Mouse (Mus musculus) midbrain, embryonic 13.5 days (tissue): ENCODE measurements around the gene Espnl. TPM values are rescaled to one million over a fixed set of nuclear protein-coding genes. Genes with fewer than 3 reads are reported as not detected.

Experiments used
- ATAC-seq: fragments of 200-750 bp; cut with Nextera tagmentation; 2 replicates; pipeline ENCODE4 v1.8.0; 2017; ENCODE audit warnings: mild to moderate bottlenecking, moderate TSS enrichment, moderate library complexity
- H3K27ac ChIP-seq: fragments of 300-500 bp; sonication (generic); 2 replicates; pipeline ENCODE4 v1.5.1; 2015; ENCODE audit warnings: inconsistent platforms, mild to moderate bottlenecking, moderate library complexity
- H3K27me3 ChIP-seq: fragments of 300-500 bp; sonication (generic); 2 replicates; pipeline ENCODE4 v1.6.1; 2015; ENCODE audit warnings: mild to moderate bottlenecking, inconsistent platforms
- H3K36me3 ChIP-seq: fragments of 300-500 bp; sonication (generic); 2 replicates; pipeline ENCODE4 v1.6.1; 2015; ENCODE audit warnings: mild to moderate bottlenecking, inconsistent platforms
- H3K4me1 ChIP-seq: fragments of 300-500 bp; sonication (generic); replicated peaks from 2 replicates; pipeline ENCODE4 v1.6.1; 2015; ENCODE audit warnings: inconsistent platforms
- H3K4me2 ChIP-seq: fragments of 300-500 bp; sonication (generic); replicated peaks from 2 replicates; pipeline ENCODE4 v1.6.1; 2015; ENCODE audit warnings: moderate library complexity, mild to moderate bottlenecking, inconsistent platforms
- H3K4me3 ChIP-seq: fragments of 300-500 bp; sonication (generic); replicated peaks from 2 replicates; pipeline ENCODE4 v1.5.1; 2015; ENCODE audit warnings: mild to moderate bottlenecking, inconsistent platforms
- H3K9ac ChIP-seq: fragments of 300-500 bp; sonication (generic); replicated peaks from 2 replicates; pipeline ENCODE4 v1.6.1; 2015; ENCODE audit warnings: mild to moderate bottlenecking, inconsistent platforms
- H3K9me3 ChIP-seq: fragments of 300-500 bp; sonication (generic); 2 replicates; pipeline ENCODE4 v1.6.1; 2016; ENCODE audit warnings: mild to moderate bottlenecking, inconsistent platforms
- WGBS: fragments of 180-500 bp; shearing (Covaris S2); methylation state at CpG from one replicate; pipeline ENCODE4 v1.1.7; 2015; 5-methylcytosine and 5-hydroxymethylcytosine counted together
- polyA plus RNA-seq: library from polyadenylated mRNA; unstranded; fragments of >200 nt; fragmentation: Nextera tagmentation; extraction: Ambion mirVana; gene quantifications from 2 replicates; pipeline ENCODE4 v1.2.1, GENCODE M21; 2015

Gene Espnl
- polyA plus RNA-seq, 1 experiment from 2014 or later, result 0.15 TPM

GRCm38 (mm10) chr1:91332102-91332501 lies 10.2 kb downstream of the Espnl start:
- WGBS, result 50% methylated on average over 4 of the region's 4 CpGs
- no peak overlapping the region for H3K4me2 ChIP-seq
- H3K4me1 ChIP-seq, result no peaks in the 10 kb centered on the region
- H3K9me3 ChIP-seq, result no peaks in the 10 kb centered on the region
- no peak overlapping the region for H3K4me3 ChIP-seq
- no peaks in the 10 kb centered on the region for H3K36me3 ChIP-seq
- no peak overlapping the region for H3K9ac ChIP-seq
- no peaks in the 10 kb centered on the region for H3K27me3 ChIP-seq
- ATAC-seq, result no peak
- H3K27ac ChIP-seq, result no peak overlapping the region

GRCm38 (mm10) chr1:91333582-91333981 lies 11.7 kb downstream of the Espnl start:
- Histone ChIP-seq H3K4me3 (no peak overlapping the region), H3K27ac (no peak overlapping the region), H3K27me3 (no peaks in the 10 kb centered on the region), H3K9me3 (no peaks in the 10 kb centered on the region), H3K4me2 (no peak overlapping the region), H3K9ac (no peak overlapping the region), H3K36me3 (no peaks in the 10 kb centered on the region), H3K4me1 (no peaks in the 10 kb centered on the region)
- ATAC-seq, result no peak

DNA sequence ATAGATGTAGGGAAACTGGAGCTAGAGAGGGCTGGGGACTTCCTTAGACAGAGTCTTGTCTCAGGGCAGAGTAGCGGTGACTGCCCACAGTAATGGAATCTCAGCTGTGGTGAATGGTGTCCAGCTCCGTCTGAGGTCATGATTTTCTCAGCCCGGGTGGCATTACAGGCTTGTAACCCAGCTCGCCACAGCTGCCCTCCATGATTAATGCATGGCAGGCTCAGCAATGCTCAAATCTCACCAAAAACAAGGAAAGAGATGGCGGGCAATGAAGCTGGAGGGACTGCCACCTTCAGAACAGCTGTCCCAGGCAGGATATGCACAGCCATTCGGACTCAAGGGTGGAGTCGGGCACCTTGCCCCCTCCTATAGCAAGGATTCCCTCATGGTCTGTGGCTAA lies 15.5 kb downstream of the Espnl start:
- no peak overlapping the region for H3K4me2 ChIP-seq
- H3K27ac ChIP-seq, result no peak overlapping the region
- H3K27me3 ChIP-seq, result peaks cover 7% of the 10 kb centered on the region; the same call in 1 of the 2 replicates
- H3K9ac ChIP-seq, result no peak overlapping the region
- no peak overlapping the region for H3K4me3 ChIP-seq
- H3K9me3 ChIP-seq, result no peaks in the 10 kb centered on the region
- no peaks in the 10 kb centered on the region for H3K36me3 ChIP-seq
- no peak for ATAC-seq
- WGBS, result 92% methylated on average over 7 of the region's 7 CpGs
- H3K4me1 ChIP-seq, result no peaks in the 10 kb centered on the region

DNA sequence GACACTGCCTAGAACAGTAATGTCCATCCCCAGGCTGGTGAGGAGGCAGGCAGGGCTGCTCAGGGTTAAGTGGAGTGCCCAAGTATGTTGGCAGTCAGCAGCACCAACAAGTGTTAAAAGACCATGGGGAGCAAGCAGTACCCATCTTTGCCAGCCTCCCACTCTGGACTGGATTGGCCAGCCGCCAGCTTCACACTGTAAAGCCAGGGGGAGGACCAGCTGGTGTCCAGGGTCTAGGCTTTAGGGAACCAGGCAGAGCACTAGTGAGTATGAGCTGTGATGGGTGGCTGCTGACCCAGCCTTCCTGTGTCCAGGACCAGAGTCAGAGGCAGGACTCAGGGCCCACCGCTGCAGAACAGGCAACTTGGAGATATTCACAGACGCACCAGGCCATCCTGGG lies 22.1 kb downstream of the Espnl start:
- H3K27ac ChIP-seq, result no peak overlapping the region
- no peak overlapping the region for H3K4me2 ChIP-seq
- 70% methylated on average over 3 of the region's 3 CpGs for WGBS
- ATAC-seq, result no peak
- H3K9me3 ChIP-seq, result no peaks in the 10 kb centered on the region
- H3K36me3 ChIP-seq, result no peaks in the 10 kb centered on the region
- H3K4me1 ChIP-seq, result peaks cover 11% of the 10 kb centered on the region
- peaks cover 51% of the 10 kb centered on the region for H3K27me3 ChIP-seq
- no peak overlapping the region for H3K9ac ChIP-seq
- no peak overlapping the region for H3K4me3 ChIP-seq

GRCm38 (mm10) chr1:91344921-91345685 lies 23.2 kb downstream of the Espnl start:
- peak; percentile 18; the same call in 1 of the 2 replicates for ATAC-seq
- H3K9ac ChIP-seq, result no peak overlapping the region
- peaks cover 11% of the 10 kb centered on the region for H3K4me1 ChIP-seq
- H3K4me3 ChIP-seq, result peak overlapping the region; percentile 33
- peaks cover 51% of the 10 kb centered on the region for H3K27me3 ChIP-seq
- no peaks in the 10 kb centered on the region for H3K36me3 ChIP-seq
- WGBS, result 3% methylated on average over 68 of the region's 68 CpGs
- H3K9me3 ChIP-seq, result no peaks in the 10 kb centered on the region
- H3K27ac ChIP-seq, result no peak overlapping the region
- peak overlapping the region; percentile 54 for H3K4me2 ChIP-seq

- H3K9ac ChIP-seq, result no peak overlapping the region
- ATAC-seq, result peak; percentile 81
- no peak overlapping the region for H3K27ac ChIP-seq
- 27% methylated on average over 3 of the region's 3 CpGs for WGBS
- H3K27me3 ChIP-seq, result peaks cover 49% of the 10 kb centered on the region
- no peak overlapping the region for H3K4me3 ChIP-seq
- no peaks in the 10 kb centered on the region for H3K9me3 ChIP-seq
- H3K4me2 ChIP-seq, result no peak overlapping the region
- peaks cover 11% of the 10 kb centered on the region for H3K4me1 ChIP-seq
- no peaks in the 10 kb centered on the region for H3K36me3 ChIP-seq
Measured at GRCm38 (mm10) chr1:91346892-91347291, 25.0 kb downstream of the Espnl start.

- 59% methylated on average over 4 of the region's 4 CpGs for WGBS
- Histone ChIP-seq H3K27me3 (peaks cover 10% of the 10 kb centered on the region), H3K9me3 (no peaks in the 10 kb centered on the region), H3K4me3 (no peak within 1 kb of the TSS), H3K36me3 (no peaks in the 10 kb centered on the region), H3K27ac (no peak within 1 kb of the TSS; the same call in 1 of the 2 replicates), H3K9ac (no peak within 1 kb of the TSS), H3K4me1 (no peaks in the 10 kb centered on the region), H3K4me2 (no peak within 1 kb of the TSS)
- no peak for ATAC-seq
Measured at GRCm38 (mm10) chr1:91350841-91351240, 29.0 kb downstream of the Espnl start, which contains the start of gene Klhl30. Gene Klhl30, plus strand, starts transcription at chr1:91351016.

DNA sequence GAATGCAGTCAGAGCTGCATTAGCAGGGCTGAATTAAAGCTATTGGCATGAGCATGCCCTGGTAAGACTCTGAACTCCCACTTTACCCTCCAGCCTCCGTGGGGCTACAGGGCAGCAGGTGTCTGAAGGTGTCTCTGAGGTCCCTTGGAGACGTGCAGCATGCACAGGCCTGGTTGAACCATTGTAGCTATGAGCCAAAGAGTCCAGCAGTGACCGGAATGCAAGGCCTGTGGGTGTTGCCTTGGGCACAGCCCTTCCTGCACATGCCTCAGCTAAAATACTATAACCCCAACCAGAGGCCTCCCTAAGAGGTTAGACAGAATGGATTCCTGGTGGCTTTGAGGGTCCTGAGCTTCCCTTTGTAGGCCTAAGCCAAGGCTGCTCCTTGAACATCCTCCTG lies 29.4 kb downstream of the Espnl start:
- H3K4me2 ChIP-seq, result no peak overlapping the region
- peaks cover 6% of the 10 kb centered on the region for H3K27me3 ChIP-seq
- H3K4me1 ChIP-seq, result no peaks in the 10 kb centered on the region
- no peak overlapping the region for H3K9ac ChIP-seq
- WGBS, result 77% methylated on average over 3 of the region's 3 CpGs
- no peak overlapping the region; the same call in 1 of the 2 replicates for H3K27ac ChIP-seq
- H3K36me3 ChIP-seq, result no peaks in the 10 kb centered on the region
- ATAC-seq, result no peak
- no peaks in the 10 kb centered on the region for H3K9me3 ChIP-seq
- H3K4me3 ChIP-seq, result no peak overlapping the region

DNA sequence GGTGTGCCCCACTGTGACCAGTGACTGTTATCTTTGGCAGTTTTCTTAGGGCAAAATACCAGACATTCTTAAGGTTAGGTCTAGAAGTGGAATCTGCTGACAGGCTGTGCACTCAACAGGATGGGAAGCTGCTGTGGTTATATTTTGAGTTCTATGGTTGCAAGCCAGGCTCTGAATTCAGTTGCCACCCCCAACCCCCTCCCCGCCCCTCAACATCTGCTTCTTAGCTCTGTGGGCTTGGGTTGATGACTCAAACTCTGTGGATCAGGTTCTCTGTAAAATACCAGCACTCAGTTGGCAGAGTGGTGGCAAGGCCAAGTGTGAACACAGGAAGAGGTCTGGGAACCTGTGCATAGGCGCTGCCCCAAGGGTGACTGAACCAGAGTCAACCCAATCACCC lies 30.4 kb downstream of the Espnl start:
- no peaks in the 10 kb centered on the region for H3K27me3 ChIP-seq
- WGBS, result 91% methylated on average over 2 of the region's 2 CpGs
- H3K9ac ChIP-seq, result no peak overlapping the region
- no peaks in the 10 kb centered on the region for H3K9me3 ChIP-seq
- ATAC-seq, result no peak
- H3K36me3 ChIP-seq, result no peaks in the 10 kb centered on the region
- no peaks in the 10 kb centered on the region for H3K4me1 ChIP-seq
- no peak overlapping the region for H3K4me3 ChIP-seq
- no peak overlapping the region for H3K4me2 ChIP-seq
- no peak overlapping the region for H3K27ac ChIP-seq

- no peak for ATAC-seq
- 88% methylated on average over 11 of the region's 11 CpGs for WGBS
Measured at GRCm38 (mm10) chr1:91356105-91356504, 34.2 kb downstream of the Espnl start.

DNA sequence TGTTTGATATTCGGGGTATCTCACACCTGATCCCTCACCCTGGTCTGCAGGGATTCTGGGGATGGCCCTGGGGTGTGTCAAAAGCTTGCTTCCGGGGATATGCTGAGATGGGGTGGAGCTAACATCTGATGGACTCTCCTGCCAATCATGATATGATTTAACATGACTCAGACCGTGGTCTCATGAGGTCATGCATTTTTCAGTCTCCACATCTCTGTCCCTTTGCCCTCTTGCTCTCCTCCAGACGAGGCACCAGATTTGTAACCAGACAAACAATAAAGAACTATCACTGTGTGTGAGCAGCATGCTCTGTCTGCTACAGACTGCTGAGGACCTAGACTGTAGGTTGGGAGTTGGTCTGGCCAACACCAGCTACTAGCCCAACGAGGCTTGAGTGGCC lies 40.2 kb downstream of the Espnl start:
- H3K27me3 ChIP-seq, result peaks cover 22% of the 10 kb centered on the region
- H3K4me1 ChIP-seq, result peaks cover 9% of the 10 kb centered on the region
- no peak overlapping the region for H3K27ac ChIP-seq
- ATAC-seq, result no peak
- H3K4me2 ChIP-seq, result no peak overlapping the region
- no peaks in the 10 kb centered on the region for H3K36me3 ChIP-seq
- 80% methylated on average over 5 of the region's 5 CpGs for WGBS
- no peak overlapping the region for H3K9ac ChIP-seq
- H3K4me3 ChIP-seq, result no peak overlapping the region
- H3K9me3 ChIP-seq, result 0 out of 2 replicates have a peak, but pooled peaks cover 8% of the 10 kb centered on the region

More at GRCm38 (mm10) chr1:91356105-91356504, 34.2 kb downstream of the Espnl start:
- Histone ChIP-seq H3K9me3 (no peaks in the 10 kb centered on the region), H3K27me3 (no peaks in the 10 kb centered on the region), H3K4me2 (no peak overlapping the region), H3K9ac (no peak overlapping the region), H3K27ac (no peak overlapping the region), H3K4me1 (no peaks in the 10 kb centered on the region), H3K36me3 (no peaks in the 10 kb centered on the region), H3K4me3 (no peak overlapping the region)

DNA sequence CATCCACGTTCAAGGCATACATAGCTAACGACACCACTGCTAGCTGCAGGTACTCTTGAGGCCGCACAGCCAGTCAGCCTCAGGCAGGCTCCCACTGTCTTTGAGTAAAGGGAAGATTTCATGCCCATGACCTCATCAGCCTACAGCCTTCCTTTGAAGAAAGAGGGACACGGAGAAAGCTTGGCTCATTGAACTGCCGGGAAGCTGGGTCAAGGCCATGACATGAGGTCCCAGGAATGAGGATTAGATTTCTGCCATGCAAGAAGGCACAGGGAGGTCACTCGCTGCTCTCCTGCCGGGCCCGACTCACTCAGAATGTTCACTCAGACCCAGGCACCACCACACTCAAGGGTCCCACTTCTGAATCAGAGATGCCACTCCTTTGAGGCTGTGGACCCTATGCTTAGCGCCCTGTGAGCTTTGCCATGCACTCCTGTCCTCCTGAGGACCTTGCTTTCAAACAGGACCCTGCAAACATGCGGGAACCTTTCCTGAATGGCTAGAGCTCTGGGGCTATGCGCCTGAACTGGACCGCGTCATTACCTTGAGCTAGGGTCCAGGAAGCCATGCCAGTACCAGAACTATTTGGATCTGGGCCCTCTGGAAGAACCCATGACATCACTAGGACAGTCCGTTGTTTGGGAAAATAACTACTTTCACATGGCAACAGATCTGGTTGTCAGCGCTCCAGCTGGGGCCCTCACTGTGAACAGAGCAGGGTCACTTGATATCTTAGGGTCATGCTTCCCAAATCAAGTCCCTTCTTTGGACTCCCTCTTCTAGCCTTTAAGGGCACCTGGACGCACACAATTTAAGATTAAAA lies 43.2 kb downstream of the Espnl start:
- WGBS, result 93% methylated on average over 16 of the region's 16 CpGs
- no peak for ATAC-seq
- Histone ChIP-seq H3K4me3 (no peak overlapping the region), H3K36me3 (peaks cover 8% of the 10 kb centered on the region), H3K4me2 (no peak overlapping the region), H3K9me3 (0 out of 2 replicates have a peak, but pooled peaks cover 8% of the 10 kb centered on the region), H3K4me1 (peaks cover 9% of the 10 kb centered on the region), H3K9ac (no peak overlapping the region), H3K27ac (no peak overlapping the region), H3K27me3 (peaks cover 33% of the 10 kb centered on the region)
